Comparison of ENCODE assay signal across 12 mouse cellular contexts in genomic region chr10:18506501-18506946, GRCm38 (mm10). TPM values are rescaled to one million over a fixed set of nuclear protein-coding genes. Genes with fewer than 3 reads are reported as not detected.
DNase-seq lines count a peak whose midpoint lies in the region; ATAC-seq and TF ChIP-seq lines count a peak whose summit lies in the region.
"Had no signal": no experiment of that assay in that cellular context is flagged by ENCODE, and none has a peak within 500 bp of the region (broad histone marks: within the 10 kb centered on the region; RNA-seq: fewer than 3 reads in every experiment).

No protein-coding gene starts in this region.

- H3K36me3 ChIP-seq in heart, embryonic 16.5 days (ENCODE audit: control insufficient read depth, insufficient read depth): peaks cover 3% of the 10 kb centered on the region; the same call in 1 of the 2 replicates
- H3K36me3 ChIP-seq in testis, adult 2 months (ENCODE audit: control insufficient read depth, insufficient read depth, low read length): no peaks in the 10 kb centered on the region
- no peaks in the 10 kb centered on the region for H3K36me3 ChIP-seq in limb, embryonic 11.5 days (ENCODE audit: control insufficient read depth, insufficient read depth, low read length)

- no peaks in the 10 kb centered on the region for H3K9me3 ChIP-seq in heart, embryonic 16.5 days (replicated peaks; ENCODE audit: control insufficient read depth, low read length)
- H3K9me3 ChIP-seq in limb, embryonic 11.5 days (ENCODE audit: control insufficient read depth, low read length): no peaks in the 10 kb centered on the region
- H3K9me3 ChIP-seq: neural tube, embryonic 13.5 days had no signal

- ATAC-seq in heart, embryonic 16.5 days (replicated peaks; ENCODE audit: extremely low read depth, insufficient read depth, low FRiP score): peak; percentile 43
- ATAC-seq in limb, embryonic 11.5 days (ENCODE audit: insufficient number of reproducible peaks, low FRiP score, low TSS enrichment, low read depth): no peak

- H3K27ac ChIP-seq in heart, embryonic 16.5 days (ENCODE audit: low read length): 0 out of 2 replicates have a peak overlapping the region, but pooled peaks have one; percentile 9
- peak overlapping the region; percentile 83 for H3K27ac ChIP-seq in testis, adult 2 months (ENCODE audit: control insufficient read depth, insufficient read depth, low read depth, low read length)
- no peak overlapping the region; the same call in 1 of the 2 replicates for H3K27ac ChIP-seq in limb, embryonic 11.5 days (replicated peaks; ENCODE audit: low read depth, low read length)

- DNase-seq in heart, postnatal 36 days: no peak
- DNase-seq in testis, postnatal 14 days (ENCODE audit: low spot score): no peak
- DNase-seq in limb, embryonic 11.5 days (ENCODE audit: low spot score): peak; percentile 34
- DNase-seq in T-cell, adult 2 months (ENCODE audit: low spot score): no peak
- no peak for DNase-seq in cerebellum, adult 8-10 months
- no peak for DNase-seq in cerebellum, postnatal 36 days
- DNase-seq: gastrocnemius, postnatal 36 days; lung, postnatal 14 days had no signal

- no peak overlapping the region for H3K4me3 ChIP-seq in heart, embryonic 16.5 days (ENCODE audit: low read length)
- H3K4me3 ChIP-seq in testis, adult 2 months (ENCODE audit: control insufficient read depth, low read depth, low read length): no peak overlapping the region
- H3K4me3 ChIP-seq in limb, embryonic 11.5 days (ENCODE audit: low read depth, low read length): no peak overlapping the region
- H3K4me3 ChIP-seq: neural tube, embryonic 13.5 days had no signal

- H3K27me3 ChIP-seq in heart, embryonic 16.5 days (ENCODE audit: control insufficient read depth, insufficient read depth, low read length): no peaks in the 10 kb centered on the region
- no peaks in the 10 kb centered on the region for H3K27me3 ChIP-seq in testis, adult 2 months (ENCODE audit: control insufficient read depth, insufficient read depth, low read length)
- no peaks in the 10 kb centered on the region for H3K27me3 ChIP-seq in limb, embryonic 11.5 days (ENCODE audit: control insufficient read depth, insufficient read depth, low read length)
- H3K27me3 ChIP-seq: CH12.LX; neural tube, embryonic 13.5 days had no signal

- no peak for TF ChIP-seq CTCF in testis, adult 2 months (IDR thresholded peaks at IDR 0.05; ENCODE audit: control insufficient read depth, insufficient read depth, insufficient replicate concordance, low read depth, low read length)

- H3K4me2 ChIP-seq in heart, embryonic 16.5 days (ENCODE audit: low read depth, low read length): no peak overlapping the region
- H3K4me2 ChIP-seq in limb, embryonic 11.5 days (ENCODE audit: low read depth, severe bottlenecking): no peak overlapping the region
- H3K4me2 ChIP-seq: neural tube, embryonic 13.5 days had no signal

- H3K4me1 ChIP-seq in heart, embryonic 16.5 days (ENCODE audit: control insufficient read depth, insufficient read depth, low read length): peaks cover 20% of the 10 kb centered on the region
- H3K4me1 ChIP-seq in testis, adult 2 months (ENCODE audit: control insufficient read depth, insufficient read depth, low read length): no peaks in the 10 kb centered on the region; the same call in 1 of the 2 replicates
- H3K4me1 ChIP-seq in limb, embryonic 11.5 days (ENCODE audit: control insufficient read depth, insufficient read depth, low read length): peaks cover 13% of the 10 kb centered on the region

- intact Hi-C loops in heart, postnatal 36 days (cut with DNase I): no loop called here

- 71% methylated on average over 6 of the region's 6 CpGs for WGBS in heart, embryonic 16.5 days
- 45% methylated on average over 6 of the region's 6 CpGs for WGBS in limb, embryonic 11.5 days

- no peak overlapping the region for H3K9ac ChIP-seq in heart, embryonic 16.5 days (ENCODE audit: low read length)
- no peak overlapping the region for H3K9ac ChIP-seq in limb, embryonic 11.5 days (ENCODE audit: low read length)
- H3K9ac ChIP-seq: neural tube, embryonic 13.5 days had no signal

- no peak for TF ChIP-seq POLR2A in testis, adult 2 months (IDR thresholded peaks at IDR 0.05; ENCODE audit: control insufficient read depth, low read depth, low read length)

RNA-seq across cellular contexts. Expression of gene Hebp2, which starts 39.4 kb away (rescaled TPM):
- polyA plus RNA-seq in heart, embryonic 16.5 days (2015; fragmentation: Nextera tagmentation; extraction: Ambion mirVana): 11.9 and 12.8 TPM in 2 replicates
- total RNA-seq in heart, postnatal 36 days (2021): 1 to 10 TPM in 1 of 2 experiments, under 1 TPM in 1; 0.95 to 1.2 TPM
- polyA plus RNA-seq in testis, adult 2 months (2012; rRNA removed): 2.1 and 2.6 TPM in 2 replicates
- 19.7 and 21.0 TPM in 2 replicates for polyA plus RNA-seq in limb, embryonic 11.5 days (2014; fragmentation: Nextera tagmentation; extraction: Ambion mirVana)
